20 mouse cellular contexts compared by ENCODE assay signal in the genomic region with DNA sequence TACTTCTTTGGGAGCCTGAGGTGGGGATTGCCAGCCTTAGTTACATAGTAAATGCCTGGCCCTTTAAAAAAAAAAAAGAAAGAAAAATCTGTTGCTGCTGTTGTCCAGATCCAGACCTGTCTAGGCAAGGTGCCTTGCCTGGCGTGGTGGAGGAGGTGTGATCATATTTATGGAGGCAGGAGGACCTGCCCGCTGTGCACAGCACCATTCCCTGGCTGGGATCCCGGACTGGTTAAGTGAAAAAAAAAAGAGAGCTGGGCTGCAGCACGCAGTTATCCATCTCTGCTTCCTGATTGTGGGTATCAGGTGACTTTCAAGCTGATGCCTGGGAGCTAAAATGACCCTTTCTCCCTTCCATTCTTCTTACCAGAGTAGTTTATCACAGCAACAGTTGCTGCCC. TPM values are rescaled to one million over a fixed set of nuclear protein-coding genes. Genes with fewer than 3 reads are reported as not detected.
A peak's percentile ranks its signal among the peaks of the same experiment; 100 is the strongest.
DNase-seq lines count a peak whose midpoint lies in the region; ATAC-seq and TF ChIP-seq lines count a peak whose summit lies in the region.
"Had no signal": no experiment of that assay in that cellular context is flagged by ENCODE, and none has a peak within 500 bp of the region (broad histone marks: within the 10 kb centered on the region; RNA-seq: fewer than 3 reads in every experiment).

No protein-coding gene starts in this region.

- no peak for TF ChIP-seq POLR2A in cerebellum, adult 2 months (IDR thresholded peaks at IDR 0.05; ENCODE audit: borderline replicate concordance, insufficient read depth, low read length)

- 68% methylated on average over 4 of the region's 4 CpGs for WGBS in limb, embryonic 11.5 days
- 79% methylated on average over 4 of the region's 4 CpGs for WGBS in limb, embryonic 10.5 days
- WGBS in cerebellum, adult 2 months = 7% methylated on average over 4 of the region's 4 CpGs
- 65% methylated on average over 4 of the region's 4 CpGs for WGBS in liver, postnatal 0 days (ENCODE audit: insufficient replicate concordance)
- WGBS in stomach, postnatal 0 days = 35% methylated on average over 4 of the region's 4 CpGs

- H3K4me3 ChIP-seq in limb, embryonic 11.5 days (ENCODE audit: low read depth, low read length) = no peak overlapping the region
- no peak overlapping the region for H3K4me3 ChIP-seq in limb, embryonic 10.5 days
- no peak overlapping the region for H3K4me3 ChIP-seq in cerebellum, adult 2 months (replicated peaks; ENCODE audit: insufficient read depth, low read depth, low read length)
- no peak overlapping the region for H3K4me3 ChIP-seq in liver, postnatal 0 days (ENCODE audit: low read depth, low read length)
- no peak overlapping the region for H3K4me3 ChIP-seq in stomach, postnatal 0 days (ENCODE audit: low read depth, low read length)
- H3K4me3 ChIP-seq: embryonic facial prominence, embryonic 12.5 days; gastrocnemius, adult 2 months; heart, embryonic 15.5 days; hindbrain, embryonic 13.5 days; intestine, embryonic 15.5 days; limb, embryonic 13.5 days; megakaryocyte, embryonic 14.5 days had no signal

- DNase-seq in limb, embryonic 11.5 days (ENCODE audit: low spot score) = no peak
- no peak for DNase-seq in limb, embryonic 10.5 days (ENCODE audit: low spot score)
- DNase-seq in cerebellum, adult 2 months = peak; percentile 75 to 88
- DNase-seq in cerebellum, postnatal 36 days = peak; percentile 70 to 80
- DNase-seq in liver, postnatal 0 days = no peak
- DNase-seq in stomach, postnatal 0 days (ENCODE audit: low spot score) = no peak
- no peak for DNase-seq in thymus, postnatal 36 days
- DNase-seq: forebrain, postnatal 0 days; gastrocnemius, adult 2 months; kidney, postnatal 14 days; thymus, adult 18-20 months had no signal

- no peak overlapping the region for H3K27ac ChIP-seq in limb, embryonic 11.5 days (replicated peaks; ENCODE audit: low read depth, low read length)
- H3K27ac ChIP-seq in limb, embryonic 10.5 days = no peak overlapping the region
- no peak overlapping the region for H3K27ac ChIP-seq in cerebellum, adult 2 months (ENCODE audit: insufficient read depth, low read length)
- 0 out of 2 replicates have a peak overlapping the region, but pooled peaks have one; percentile 4 for H3K27ac ChIP-seq in liver, postnatal 0 days (ENCODE audit: low read depth)
- no peak overlapping the region for H3K27ac ChIP-seq in stomach, postnatal 0 days (replicated peaks)
- H3K27ac ChIP-seq: embryonic facial prominence, embryonic 12.5 days; gastrocnemius, adult 2 months; heart, embryonic 15.5 days; hindbrain, embryonic 13.5 days; intestine, embryonic 15.5 days; limb, embryonic 13.5 days had no signal

- H3K4me2 ChIP-seq in limb, embryonic 11.5 days (ENCODE audit: low read depth, severe bottlenecking) = no peak overlapping the region
- H3K4me2 ChIP-seq in liver, postnatal 0 days (ENCODE audit: low read depth, low read length) = no peak overlapping the region
- no peak overlapping the region for H3K4me2 ChIP-seq in stomach, postnatal 0 days (replicated peaks; ENCODE audit: low read depth)
- H3K4me2 ChIP-seq: embryonic facial prominence, embryonic 12.5 days; heart, embryonic 15.5 days; hindbrain, embryonic 13.5 days; intestine, embryonic 15.5 days; limb, embryonic 13.5 days had no signal

- no peaks in the 10 kb centered on the region for H3K9me3 ChIP-seq in limb, embryonic 11.5 days (ENCODE audit: control insufficient read depth, low read length)
- H3K9me3 ChIP-seq in limb, embryonic 10.5 days (replicated peaks) = no peaks in the 10 kb centered on the region
- H3K9me3 ChIP-seq in liver, postnatal 0 days (ENCODE audit: low read length) = no peaks in the 10 kb centered on the region
- no peaks in the 10 kb centered on the region for H3K9me3 ChIP-seq in stomach, postnatal 0 days (ENCODE audit: control insufficient read depth, low read length)
- H3K9me3 ChIP-seq: embryonic facial prominence, embryonic 12.5 days; heart, embryonic 15.5 days; hindbrain, embryonic 13.5 days; intestine, embryonic 15.5 days; limb, embryonic 13.5 days; megakaryocyte, embryonic 14.5 days had no signal

- H3K4me1 ChIP-seq in limb, embryonic 11.5 days (ENCODE audit: control insufficient read depth, insufficient read depth, low read length) = no peaks in the 10 kb centered on the region; the same call in 1 of the 2 replicates
- no peaks in the 10 kb centered on the region for H3K4me1 ChIP-seq in limb, embryonic 10.5 days
- peaks cover 37% of the 10 kb centered on the region for H3K4me1 ChIP-seq in cerebellum, adult 2 months (ENCODE audit: control insufficient read depth, insufficient read depth, low read length)
- peaks cover 26% of the 10 kb centered on the region for H3K4me1 ChIP-seq in liver, postnatal 0 days (ENCODE audit: insufficient read depth)
- no peaks in the 10 kb centered on the region for H3K4me1 ChIP-seq in stomach, postnatal 0 days (replicated peaks; ENCODE audit: control insufficient read depth, insufficient read depth)
- H3K4me1 ChIP-seq: embryonic facial prominence, embryonic 12.5 days; limb, embryonic 13.5 days had no signal

- peaks cover 11% of the 10 kb centered on the region; the same call in 1 of the 2 replicates for H3K36me3 ChIP-seq in limb, embryonic 11.5 days (ENCODE audit: control insufficient read depth, insufficient read depth, low read length)
- H3K36me3 ChIP-seq in limb, embryonic 10.5 days = peaks cover 47% of the 10 kb centered on the region
- H3K36me3 ChIP-seq in liver, postnatal 0 days (replicated peaks; ENCODE audit: insufficient read depth, low read length) = peaks cover 28% of the 10 kb centered on the region
- H3K36me3 ChIP-seq in stomach, postnatal 0 days (ENCODE audit: control insufficient read depth, insufficient read depth, low read length) = no peaks in the 10 kb centered on the region; the same call in 1 of the 2 replicates

- no peak for TF ChIP-seq CTCF in cerebellum, adult 2 months (IDR thresholded peaks at IDR 0.05; ENCODE audit: borderline replicate concordance, insufficient read depth, low read depth, low read length)
- TF ChIP-seq CTCF in liver, postnatal 0 days (IDR thresholded peaks at IDR 0.05; ENCODE audit: low read depth) = no peak
- no peak for TF ChIP-seq CTCF in stomach, postnatal 0 days (IDR thresholded peaks at IDR 0.05; ENCODE audit: low read depth)

- ATAC-seq in limb, embryonic 11.5 days (ENCODE audit: insufficient number of reproducible peaks, low FRiP score, low TSS enrichment, low read depth) = 0 out of 2 replicates have a peak, but pooled peaks have one; percentile 29
- no peak for ATAC-seq in liver, postnatal 0 days
- no peak for ATAC-seq in stomach, postnatal 0 days (ENCODE audit: low FRiP score, low TSS enrichment)
- ATAC-seq: forebrain, postnatal 0 days; intestine, embryonic 15.5 days; lung, postnatal 0 days; midbrain, embryonic 16.5 days had no signal

- TF ChIP-seq EP300 in liver, postnatal 0 days (IDR thresholded peaks at IDR 0.05; ENCODE audit: low read depth) = no peak
- no peak for TF ChIP-seq EP300 in stomach, postnatal 0 days (optimal IDR thresholded peaks at IDR 0.05)

- H3K9ac ChIP-seq in limb, embryonic 11.5 days (ENCODE audit: low read length) = no peak overlapping the region
- H3K9ac ChIP-seq in liver, postnatal 0 days (replicated peaks) = no peak overlapping the region
- H3K9ac ChIP-seq in stomach, postnatal 0 days (ENCODE audit: low read length) = no peak overlapping the region
- H3K9ac ChIP-seq: embryonic facial prominence, embryonic 12.5 days; forebrain, postnatal 0 days; heart, embryonic 15.5 days; hindbrain, embryonic 13.5 days; intestine, embryonic 15.5 days; limb, embryonic 13.5 days had no signal

- no peaks in the 10 kb centered on the region for H3K27me3 ChIP-seq in limb, embryonic 11.5 days (ENCODE audit: control insufficient read depth, insufficient read depth, low read length)
- no peaks in the 10 kb centered on the region for H3K27me3 ChIP-seq in limb, embryonic 10.5 days (ENCODE audit: low read depth, poor library complexity, severe bottlenecking)
- H3K27me3 ChIP-seq in cerebellum, adult 2 months (ENCODE audit: control insufficient read depth, insufficient read depth, low read length) = no peaks in the 10 kb centered on the region
- no peaks in the 10 kb centered on the region for H3K27me3 ChIP-seq in liver, postnatal 0 days (ENCODE audit: insufficient read depth, low read length)
- H3K27me3 ChIP-seq in stomach, postnatal 0 days (ENCODE audit: control insufficient read depth, insufficient read depth, low read length) = no peaks in the 10 kb centered on the region
- H3K27me3 ChIP-seq: embryonic facial prominence, embryonic 12.5 days; heart, embryonic 15.5 days; hindbrain, embryonic 13.5 days; intestine, embryonic 15.5 days; limb, embryonic 13.5 days had no signal

RNA-seq across cellular contexts. Expression of a gene that starts 4.5 kb away (rescaled TPM):
- not detected in 2 replicates for polyA plus RNA-seq in limb, embryonic 11.5 days (2014; fragmentation: Nextera tagmentation; extraction: Ambion mirVana)
- not detected in 2 replicates for polyA plus RNA-seq in limb, embryonic 10.5 days (2016; fragmentation: Nextera tagmentation; extraction: Ambion mirVana)
- polyA plus RNA-seq in cerebellum, adult 2 months (2012; rRNA removed) = not detected in 2 replicates
- 0.43 TPM in 1 of 2 replicates, not detected in the other for polyA plus RNA-seq in liver, postnatal 0 days (2015; fragmentation: Nextera tagmentation; extraction: Ambion mirVana)
- polyA plus RNA-seq in stomach, postnatal 0 days (2015; fragmentation: Nextera tagmentation; extraction: Ambion mirVana) = not detected in 2 replicates
- polyA plus RNA-seq: embryonic facial prominence, embryonic 12.5 days; forebrain, postnatal 0 days; heart, embryonic 15.5 days; hindbrain, embryonic 13.5 days; intestine, embryonic 15.5 days; limb, embryonic 13.5 days; lung, postnatal 0 days; midbrain, embryonic 16.5 days; small intestine, adult 2 months had no signal

RNA-seq across cellular contexts. Expression of a gene that starts 13.1 kb away (rescaled TPM):
- polyA plus RNA-seq in limb, embryonic 11.5 days (2014; fragmentation: Nextera tagmentation; extraction: Ambion mirVana) = 53.4 and 53.6 TPM in 2 replicates
- polyA plus RNA-seq in limb, embryonic 10.5 days (2016; fragmentation: Nextera tagmentation; extraction: Ambion mirVana) = 152 and 166 TPM in 2 replicates
- polyA plus RNA-seq in cerebellum, adult 2 months (2012; rRNA removed) = 42.6 and 50.0 TPM in 2 replicates
- 65.4 and 71.2 TPM in 2 replicates for polyA plus RNA-seq in liver, postnatal 0 days (2015; fragmentation: Nextera tagmentation; extraction: Ambion mirVana)
- 53.1 and 53.8 TPM in 2 replicates for polyA plus RNA-seq in stomach, postnatal 0 days (2015; fragmentation: Nextera tagmentation; extraction: Ambion mirVana)

RNA-seq across cellular contexts. Expression of a gene that starts 47.6 kb away (rescaled TPM):
- 17.2 and 17.5 TPM in 2 replicates for polyA plus RNA-seq in limb, embryonic 11.5 days (2014; fragmentation: Nextera tagmentation; extraction: Ambion mirVana)
- 22.9 and 26.0 TPM in 2 replicates for polyA plus RNA-seq in limb, embryonic 10.5 days (2016; fragmentation: Nextera tagmentation; extraction: Ambion mirVana)
- 19.0 and 19.4 TPM in 2 replicates for polyA plus RNA-seq in cerebellum, adult 2 months (2012; rRNA removed)
- polyA plus RNA-seq in liver, postnatal 0 days (2015; fragmentation: Nextera tagmentation; extraction: Ambion mirVana) = 6.2 and 7.0 TPM in 2 replicates
- 11.1 and 11.8 TPM in 2 replicates for polyA plus RNA-seq in stomach, postnatal 0 days (2015; fragmentation: Nextera tagmentation; extraction: Ambion mirVana)

RNA-seq across cellular contexts. Expression of a gene that starts 47.6 kb away (rescaled TPM):
- 43.7 and 48.5 TPM in 2 replicates for polyA plus RNA-seq in limb, embryonic 11.5 days (2014; fragmentation: Nextera tagmentation; extraction: Ambion mirVana)
- 54.6 and 61.2 TPM in 2 replicates for polyA plus RNA-seq in limb, embryonic 10.5 days (2016; fragmentation: Nextera tagmentation; extraction: Ambion mirVana)
- polyA plus RNA-seq in cerebellum, adult 2 months (2012; rRNA removed) = 39.2 and 39.6 TPM in 2 replicates
- polyA plus RNA-seq in liver, postnatal 0 days (2015; fragmentation: Nextera tagmentation; extraction: Ambion mirVana) = 37.2 and 38.0 TPM in 2 replicates
- polyA plus RNA-seq in stomach, postnatal 0 days (2015; fragmentation: Nextera tagmentation; extraction: Ambion mirVana) = 74.2 and 74.9 TPM in 2 replicates

Comparison
In these comparisons a context has a peak if more than half of its experiments do, and no peak if none do; other contexts are left out.
1. DNase-seq: peak in cerebellum, adult 2 months (2 of 2) and cerebellum, postnatal 36 days (2 of 2); none in limb, embryonic 11.5 days (single experiment), limb, embryonic 10.5 days (single experiment), liver, postnatal 0 days (single experiment), stomach, postnatal 0 days (single experiment) and thymus, postnatal 36 days (0 of 2).